Mouse (Mus musculus): ENCODE data around the gene Myh7. TPM values are rescaled to one million over a fixed set of nuclear protein-coding genes. Genes with fewer than 3 reads are reported as not detected.
"Not testable (repeated sequence)": the region's sequence is repeated elsewhere in the genome, so short reads cannot be mapped to it uniquely, and the experiment has no call there.

Myh7 gene
- polyA plus RNA-seq, 1 experiment from 2014 or later = 8.2 TPM

DNA sequence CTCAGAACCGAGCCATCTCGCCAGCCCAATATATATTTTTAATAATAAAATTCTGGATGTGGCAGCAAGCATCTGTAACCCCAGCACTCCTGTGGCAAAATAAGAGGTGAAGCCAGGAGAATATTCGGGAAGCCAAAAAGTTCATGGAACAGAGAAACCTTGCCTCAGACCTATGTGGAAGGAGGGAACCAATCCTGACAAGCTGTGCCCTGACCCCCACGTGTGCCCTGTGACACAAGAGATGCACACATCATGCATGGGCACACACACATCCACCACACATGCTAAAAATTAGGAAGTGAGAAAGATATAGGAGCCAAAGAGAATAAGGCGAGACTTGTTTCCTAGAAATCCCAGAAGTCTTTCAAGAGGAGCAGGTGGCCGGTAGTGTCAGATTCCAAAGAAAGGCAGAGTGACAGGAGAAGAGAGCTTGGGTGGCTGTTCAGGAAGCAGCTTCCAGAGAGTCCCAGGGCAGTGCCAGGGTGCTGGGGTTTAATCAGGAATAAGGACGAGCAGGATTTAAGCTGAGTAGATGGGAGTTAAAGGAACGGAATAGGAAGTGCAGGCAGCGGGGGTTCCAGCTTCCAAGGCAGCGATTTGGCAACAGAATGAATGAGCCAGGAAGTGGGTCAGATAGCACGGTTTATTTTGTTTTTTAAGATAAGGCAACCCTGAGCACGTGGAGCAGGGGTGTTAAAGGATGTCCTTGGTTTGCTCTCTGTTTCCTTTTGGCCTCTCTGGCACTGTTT, 7.7 kb upstream of the Myh7 start:
- Histone ChIP-seq H3K4me3 (no peak overlapping the region), H3K27me3 (no peaks in the 10 kb centered on the region), H3K4me2 (no peak overlapping the region), H3K9me3 (no peaks in the 10 kb centered on the region), H3K36me3 (no peaks in the 10 kb centered on the region), H3K9ac (no peak overlapping the region), H3K4me1 (replicated peaks) (peaks cover 7% of the 10 kb centered on the region; the same call in 1 of the 2 replicates), H3K27ac (no peak overlapping the region)
- WGBS = 59% methylated on average over 12 of the region's 12 CpGs
- ATAC-seq (ENCODE audit: low FRiP score) = no peak

DNA sequence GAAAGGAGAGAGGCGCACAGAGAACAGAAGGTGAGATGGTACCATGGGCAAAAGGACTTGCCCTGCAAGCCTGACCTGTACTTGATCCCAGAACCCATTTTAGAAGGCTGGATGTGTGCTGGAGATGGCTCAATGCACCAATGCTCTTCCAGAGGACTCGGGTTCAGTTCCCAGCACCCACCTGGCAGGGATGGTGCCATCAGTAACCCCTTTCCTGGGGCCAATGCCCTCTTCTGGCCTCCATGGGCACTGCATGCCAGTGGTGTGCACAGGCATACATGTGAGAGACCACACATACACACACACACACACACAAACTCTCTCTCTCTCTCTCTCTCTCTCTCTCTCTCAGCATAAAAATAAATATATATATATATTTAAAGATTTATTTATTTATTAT, 7.0 kb upstream of the Myh7 start:
- Histone ChIP-seq H3K9ac (no peak overlapping the region), H3K27ac (no peak overlapping the region), H3K36me3 (no peaks in the 10 kb centered on the region), H3K4me3 (no peak overlapping the region), H3K27me3 (no peaks in the 10 kb centered on the region), H3K9me3 (no peaks in the 10 kb centered on the region), H3K4me2 (no peak overlapping the region), H3K4me1 (replicated peaks) (peaks cover 13% of the 10 kb centered on the region; the same call in 1 of the 2 replicates)
- WGBS = 96% methylated on average over 2 of the region's 2 CpGs
- no peak for ATAC-seq (ENCODE audit: low FRiP score)

DNA sequence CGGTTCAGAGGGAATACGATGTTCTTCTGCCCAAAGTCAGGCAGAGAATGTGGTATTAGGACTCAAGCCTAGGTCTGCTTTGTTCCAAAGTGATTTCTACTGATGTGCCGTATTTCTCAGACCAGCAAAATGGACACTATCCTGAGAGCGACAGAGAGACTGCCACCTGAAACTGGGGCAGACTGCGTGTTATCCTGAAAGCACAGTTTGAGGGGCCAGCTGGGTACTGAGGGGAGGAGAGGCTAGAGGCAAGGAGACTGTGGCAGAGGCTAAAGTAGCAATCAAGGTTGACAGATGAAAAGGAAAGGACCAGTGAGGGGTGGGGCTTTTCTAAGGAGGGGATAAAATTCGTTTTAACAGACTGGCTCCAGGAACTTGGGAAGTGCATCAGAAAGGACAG, 6.4 kb upstream of the Myh7 start:
- Histone ChIP-seq H3K4me3 (no peak overlapping the region), H3K9me3 (no peaks in the 10 kb centered on the region), H3K27me3 (no peaks in the 10 kb centered on the region), H3K9ac (no peak overlapping the region), H3K36me3 (no peaks in the 10 kb centered on the region), H3K4me1 (replicated peaks) (peaks cover 18% of the 10 kb centered on the region), H3K4me2 (no peak overlapping the region), H3K27ac (no peak overlapping the region)
- 84% methylated on average over 6 of the region's 6 CpGs for WGBS
- no peak for ATAC-seq (ENCODE audit: low FRiP score)

DNA sequence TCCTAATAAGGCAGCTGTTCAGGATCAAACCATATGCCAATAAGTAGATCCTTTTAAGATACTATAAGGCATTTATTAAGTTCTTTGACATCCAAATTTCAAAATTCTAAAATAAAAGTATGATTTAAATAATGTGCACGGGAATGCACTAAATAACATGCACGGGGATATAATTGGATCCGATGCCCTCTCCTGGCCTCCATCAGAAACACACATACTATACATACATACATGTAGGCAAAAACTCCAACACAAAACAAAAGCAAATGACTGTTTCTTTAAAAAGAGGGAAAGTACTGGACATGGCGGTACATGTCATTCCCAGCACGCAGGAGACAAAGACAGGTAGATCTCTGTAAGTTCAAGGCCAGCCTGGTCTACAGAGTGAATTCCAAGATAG, 5.4 kb upstream of the Myh7 start:
- H3K4me2 ChIP-seq; H3K9me3 ChIP-seq; H3K36me3 ChIP-seq; ATAC-seq (ENCODE audit: low FRiP score); H3K27ac ChIP-seq; H3K9ac ChIP-seq; H3K27me3 ChIP-seq; H3K4me3 ChIP-seq: not testable (repeated sequence)
- H3K4me1 ChIP-seq (replicated peaks) = peaks cover 28% of the 10 kb centered on the region
- 90% methylated on average over 5 of the region's 5 CpGs for WGBS

DNA sequence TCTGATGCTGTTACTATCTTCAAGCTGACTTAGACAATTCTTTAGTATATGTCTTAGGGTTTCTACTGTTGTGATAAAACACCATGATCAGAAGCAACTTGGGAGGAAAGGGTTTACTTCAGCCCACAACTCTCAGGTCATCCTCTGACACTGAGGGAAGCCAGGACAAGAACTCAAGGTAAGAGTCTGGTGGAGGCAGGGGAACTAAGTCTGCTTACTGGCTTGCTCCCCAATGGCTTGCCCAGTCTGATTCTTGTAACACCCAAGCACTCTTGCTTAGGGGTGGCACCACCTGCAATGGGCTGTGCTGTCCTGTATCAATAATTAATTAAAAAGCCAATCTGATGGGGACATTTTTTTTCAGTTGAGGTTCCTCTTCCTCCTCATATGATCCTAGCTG, 4.3 kb upstream of the Myh7 start:
- ATAC-seq (ENCODE audit: low FRiP score) = no peak
- Histone ChIP-seq H3K27ac (no peak overlapping the region), H3K4me2 (no peak overlapping the region), H3K9ac (no peak overlapping the region), H3K36me3 (no peaks in the 10 kb centered on the region), H3K4me3 (no peak overlapping the region), H3K4me1 (replicated peaks) (peaks cover 32% of the 10 kb centered on the region), H3K27me3 (no peaks in the 10 kb centered on the region), H3K9me3 (no peaks in the 10 kb centered on the region)

DNA sequence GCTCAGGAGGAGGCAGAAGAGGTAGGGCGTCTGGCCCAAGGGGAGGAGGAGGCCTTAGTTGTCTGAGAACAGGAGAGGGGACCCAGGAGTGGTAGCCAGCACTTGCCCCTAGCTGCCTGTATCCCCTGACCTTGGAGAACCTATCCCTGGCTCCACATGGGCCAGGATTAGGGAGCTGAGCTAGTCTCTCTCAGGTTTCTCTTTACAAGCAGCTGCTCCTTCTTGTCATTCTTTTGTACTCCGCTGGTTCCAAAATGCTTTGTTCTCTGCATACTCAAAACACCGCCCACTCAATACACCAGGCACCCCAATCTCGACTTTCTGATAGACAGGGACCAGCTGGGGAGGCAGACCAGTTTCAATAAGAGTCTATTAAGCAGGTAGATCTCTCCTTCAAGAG, 2.9 kb upstream of the Myh7 start:
- no peak for ATAC-seq (ENCODE audit: low FRiP score)
- 40% methylated on average over 4 of the region's 4 CpGs for WGBS
- H3K36me3 ChIP-seq = no peaks in the 10 kb centered on the region
- no peak overlapping the region for H3K27ac ChIP-seq
- H3K9ac ChIP-seq = no peak overlapping the region
- H3K4me3 ChIP-seq = no peak overlapping the region
- no peaks in the 10 kb centered on the region for H3K9me3 ChIP-seq
- H3K4me1 ChIP-seq (replicated peaks) = peaks cover 31% of the 10 kb centered on the region
- H3K4me2 ChIP-seq = no peak overlapping the region
- 0 out of 2 replicates have a peak, but pooled peaks cover 3% of the 10 kb centered on the region for H3K27me3 ChIP-seq

DNA sequence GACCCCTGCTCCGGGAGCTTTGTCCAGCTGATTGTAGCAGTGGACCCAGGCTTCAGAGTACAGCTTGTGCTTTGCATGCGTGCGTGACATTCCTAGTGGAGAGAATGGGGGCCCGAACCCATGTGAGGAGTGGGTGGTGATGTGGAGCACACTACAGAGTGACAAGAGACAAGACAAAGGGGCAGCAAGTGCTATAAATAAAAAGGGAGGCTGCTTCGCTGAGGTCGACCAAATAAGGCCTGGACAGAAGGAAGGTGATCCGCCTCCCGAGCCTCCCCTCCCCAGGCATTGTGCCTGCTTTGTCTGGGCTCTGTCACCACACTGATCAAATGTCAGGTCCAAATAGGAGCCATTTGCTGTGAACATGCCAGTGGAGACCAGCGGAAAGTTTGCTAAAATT, 2.4 kb upstream of the Myh7 start:
- ATAC-seq (ENCODE audit: low FRiP score) = no peak
- no peaks in the 10 kb centered on the region for H3K9me3 ChIP-seq
- no peaks in the 10 kb centered on the region for H3K36me3 ChIP-seq
- H3K9ac ChIP-seq = no peak overlapping the region
- no peak overlapping the region for H3K4me3 ChIP-seq
- H3K4me1 ChIP-seq (replicated peaks) = peaks cover 31% of the 10 kb centered on the region
- no peak overlapping the region for H3K4me2 ChIP-seq
- 0 out of 2 replicates have a peak, but pooled peaks cover 3% of the 10 kb centered on the region for H3K27me3 ChIP-seq
- no peak overlapping the region for H3K27ac ChIP-seq
- 39% methylated on average over 9 of the region's 9 CpGs for WGBS

DNA sequence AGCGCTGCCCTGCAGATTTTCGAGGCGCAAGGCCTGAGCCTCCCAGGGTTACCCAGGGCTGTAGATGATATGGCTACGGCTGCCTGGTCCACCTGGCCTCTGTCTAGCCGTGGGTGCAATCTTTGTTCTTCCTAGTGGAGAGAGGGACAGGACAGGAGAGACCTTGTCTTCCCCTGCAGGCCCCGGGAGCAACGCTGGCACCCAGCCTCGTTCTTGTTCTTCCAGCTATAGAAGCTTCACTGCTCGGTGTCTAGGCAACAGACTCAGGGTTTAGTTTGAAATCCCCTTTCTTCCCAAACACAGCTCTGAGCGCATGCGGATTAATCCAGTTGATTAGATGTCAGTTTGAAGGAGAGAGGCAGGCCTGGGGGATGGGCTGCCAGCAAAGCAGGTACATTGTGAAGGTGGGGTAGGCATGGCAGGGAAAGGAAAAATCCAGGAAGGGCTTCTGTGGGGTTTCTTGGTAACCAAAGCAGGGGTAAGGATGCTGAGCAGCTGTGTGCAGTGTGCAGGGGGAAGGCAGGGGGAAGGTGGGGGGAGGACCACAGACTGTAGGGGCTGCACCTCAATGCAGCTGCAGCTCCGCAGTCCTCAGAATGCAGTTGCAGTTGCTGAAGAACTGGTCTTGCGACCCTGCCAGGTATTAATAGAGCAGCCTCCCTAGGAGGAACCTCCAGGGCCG, 1.2 kb upstream of the Myh7 start:
- 36% methylated on average over 14 of the region's 14 CpGs for WGBS
- Histone ChIP-seq H3K4me1 (replicated peaks) (peaks cover 31% of the 10 kb centered on the region), H3K9me3 (no peaks in the 10 kb centered on the region), H3K36me3 (no peaks in the 10 kb centered on the region), H3K4me3 (no peak overlapping the region), H3K27me3 (0 out of 2 replicates have a peak, but pooled peaks cover 3% of the 10 kb centered on the region), H3K9ac (peak overlapping the region; percentile 56), H3K4me2 (peak overlapping the region; percentile 10; the same call in 1 of the 2 replicates), H3K27ac (peak overlapping the region; percentile 86)
- peak; percentile 80 for ATAC-seq (ENCODE audit: low FRiP score)

DNA sequence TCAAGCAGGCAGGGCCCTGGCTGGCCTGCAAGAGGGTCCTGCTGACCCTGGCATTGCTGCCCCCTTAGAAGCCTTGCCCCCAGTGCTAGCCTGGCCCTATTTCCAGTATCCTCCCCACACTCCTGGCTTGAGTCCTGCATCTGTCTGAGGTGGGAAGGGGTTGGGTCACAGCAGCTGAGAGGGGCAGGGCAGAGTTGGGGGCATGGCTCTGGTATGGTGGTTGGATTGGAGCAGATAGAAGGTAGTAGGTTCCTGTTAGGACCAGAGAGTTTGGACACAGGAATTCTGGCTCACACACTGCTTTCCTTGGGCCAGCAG, 402 bp upstream of the Myh7 start:
- 0 out of 2 replicates have a peak, but pooled peaks cover 3% of the 10 kb centered on the region for H3K27me3 ChIP-seq
- peaks cover 31% of the 10 kb centered on the region for H3K4me1 ChIP-seq (replicated peaks)
- H3K9me3 ChIP-seq = no peaks in the 10 kb centered on the region
- H3K4me2 ChIP-seq = no peak overlapping the region
- peak; percentile 24; the same call in 1 of the 2 replicates for ATAC-seq (ENCODE audit: low FRiP score)
- 0 out of 2 replicates have a peak overlapping the region, but pooled peaks have one; percentile 8 for H3K9ac ChIP-seq
- peak overlapping the region; percentile 86 for H3K27ac ChIP-seq
- no peaks in the 10 kb centered on the region for H3K36me3 ChIP-seq
- H3K4me3 ChIP-seq = no peak overlapping the region

DNA sequence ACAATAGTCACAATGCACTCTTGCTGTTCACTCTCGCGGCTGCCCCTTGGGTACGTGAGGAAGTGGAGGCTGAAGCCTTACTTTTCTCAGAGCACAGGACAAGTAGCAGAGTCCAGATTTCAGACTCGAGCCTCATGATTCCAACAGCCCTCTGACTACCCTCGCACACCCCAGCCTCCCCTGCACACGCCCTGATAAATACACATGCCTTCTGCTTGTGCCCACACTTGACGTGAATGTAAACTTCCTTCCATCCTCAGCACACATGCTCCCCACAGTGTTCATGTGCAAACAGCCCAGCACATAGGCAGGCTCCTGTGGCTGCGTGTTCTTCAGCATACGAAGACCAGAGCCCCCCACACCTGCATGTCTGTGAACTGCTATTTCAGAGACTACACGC, 790 bp downstream of the Myh7 start:
- no peak for ATAC-seq (ENCODE audit: low FRiP score)
- Histone ChIP-seq H3K9ac (no peak overlapping the region), H3K4me1 (replicated peaks) (peaks cover 31% of the 10 kb centered on the region), H3K36me3 (no peaks in the 10 kb centered on the region), H3K27me3 (0 out of 2 replicates have a peak, but pooled peaks cover 3% of the 10 kb centered on the region), H3K9me3 (no peaks in the 10 kb centered on the region), H3K4me3 (no peak overlapping the region), H3K4me2 (no peak overlapping the region), H3K27ac (no peak overlapping the region)
- WGBS = 77% methylated on average over 10 of the region's 10 CpGs

DNA sequence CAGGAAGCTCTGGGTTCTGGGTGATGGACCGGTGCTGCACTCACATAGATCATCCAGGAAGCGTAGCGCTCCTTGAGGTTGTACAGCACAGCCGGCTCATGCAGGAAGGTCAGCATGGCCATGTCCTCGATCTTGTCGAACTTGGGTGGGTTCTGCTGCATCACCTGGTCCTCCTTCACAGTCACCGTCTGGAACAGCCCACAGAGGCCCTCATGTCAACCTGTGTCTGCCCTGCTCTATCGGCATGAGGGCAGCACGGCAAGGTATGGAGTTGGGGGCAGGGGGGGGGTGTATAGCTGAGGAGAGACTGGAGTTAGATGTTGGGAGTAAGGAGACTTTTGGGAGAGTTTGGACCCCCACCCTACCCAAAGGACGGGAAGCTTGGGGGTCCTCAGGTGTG, 2.2 kb downstream of the Myh7 start:
- Histone ChIP-seq H3K4me3 (no peak overlapping the region), H3K9me3 (no peaks in the 10 kb centered on the region), H3K9ac (no peak overlapping the region), H3K27me3 (0 out of 2 replicates have a peak, but pooled peaks cover 3% of the 10 kb centered on the region), H3K4me2 (no peak overlapping the region), H3K27ac (no peak overlapping the region), H3K36me3 (no peaks in the 10 kb centered on the region), H3K4me1 (replicated peaks) (peaks cover 31% of the 10 kb centered on the region)
- 91% methylated on average over 10 of the region's 10 CpGs for WGBS
- no peak for ATAC-seq (ENCODE audit: low FRiP score)

DNA sequence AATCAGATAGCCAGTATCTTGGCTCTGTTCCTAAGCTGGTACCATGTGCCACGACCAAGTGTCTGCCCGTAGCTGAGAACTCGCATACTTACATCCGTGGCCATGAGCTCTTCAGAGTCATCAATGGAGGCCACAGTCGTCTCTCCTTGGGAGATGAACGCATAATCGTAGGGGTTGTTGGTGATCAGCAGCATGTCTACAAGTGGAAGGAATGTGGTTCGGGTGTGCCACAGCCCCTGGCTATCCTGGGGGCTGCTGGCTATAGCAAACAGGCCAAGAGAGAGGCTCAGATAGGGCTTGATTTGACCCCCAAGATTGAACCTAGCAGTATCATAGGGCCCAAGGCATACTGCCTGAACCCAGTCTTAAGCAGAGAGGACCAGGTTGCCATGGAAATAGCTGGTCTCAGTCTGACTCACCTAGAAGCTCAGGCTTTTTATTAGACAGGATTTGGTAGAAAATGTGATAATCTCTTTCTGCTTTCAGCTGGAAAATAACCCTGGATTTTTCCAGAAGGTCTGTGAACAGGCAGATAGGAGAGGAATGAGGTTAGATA, 4.5 kb downstream of the Myh7 start:
- no peak overlapping the region for H3K9ac ChIP-seq
- 0 out of 2 replicates have a peak, but pooled peaks cover 3% of the 10 kb centered on the region for H3K27me3 ChIP-seq
- no peak overlapping the region for H3K4me3 ChIP-seq
- H3K27ac ChIP-seq = no peak overlapping the region
- WGBS = 87% methylated on average over 8 of the region's 8 CpGs
- H3K36me3 ChIP-seq = no peaks in the 10 kb centered on the region
- no peak for ATAC-seq (ENCODE audit: low FRiP score)
- no peak overlapping the region for H3K4me2 ChIP-seq
- H3K4me1 ChIP-seq (replicated peaks) = peaks cover 11% of the 10 kb centered on the region
- no peaks in the 10 kb centered on the region for H3K9me3 ChIP-seq

Data from hindbrain, embryonic 13.5 days (tissue).